Mouse (Mus musculus): ENCODE results near the gene Arhgap44. TPM values are rescaled to one million over a fixed set of nuclear protein-coding genes. Genes with fewer than 3 reads are reported as not detected.

Gene Arhgap44
- polyA plus RNA-seq, 1 experiment from 2014 or later, result 10.2 TPM

DNA sequence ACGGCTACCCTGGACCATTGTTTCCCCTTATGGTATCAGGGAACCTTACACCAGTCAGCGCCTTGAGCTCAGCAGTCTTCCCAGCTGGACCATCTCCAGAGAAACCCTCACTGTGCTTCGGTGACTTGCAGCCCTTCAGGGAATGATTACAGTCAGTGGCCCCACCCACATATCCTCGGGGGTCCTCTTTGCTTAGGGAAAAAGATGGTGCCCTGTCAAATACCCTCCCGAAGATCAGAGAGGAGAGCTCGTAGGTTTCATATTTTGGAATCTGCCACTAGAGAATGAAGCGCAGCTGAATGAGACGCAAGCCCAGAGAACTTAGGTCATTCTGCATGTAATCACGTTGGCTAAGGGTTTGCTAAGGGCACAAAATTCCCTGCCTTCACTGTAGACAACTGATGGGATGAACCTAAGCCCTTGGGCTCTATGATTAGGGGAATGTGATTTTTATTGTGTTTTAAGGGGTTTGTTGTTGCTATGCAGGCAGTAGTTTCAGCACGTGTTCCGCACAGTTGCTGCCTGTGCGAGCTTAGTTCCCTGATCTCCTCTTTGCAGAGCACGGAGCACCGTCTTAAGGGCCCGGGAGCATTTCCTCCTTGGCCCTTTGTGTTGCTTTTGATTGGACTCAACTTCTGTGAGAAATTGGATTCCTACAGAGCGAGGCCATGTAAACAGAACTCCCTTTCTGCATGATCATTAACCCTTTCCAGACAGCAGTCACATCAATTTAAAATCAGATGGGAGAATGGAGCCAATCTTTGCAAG is 205.6 kb downstream of the Arhgap44 start:
- Histone ChIP-seq H3K36me3 (no peaks in the 10 kb centered on the region), H3K9ac (peak overlapping the region; percentile 62)
- WGBS, result 8% methylated on average over 16 of the region's 16 CpGs

More for the DNA sequence above, 205.6 kb downstream of the Arhgap44 start:
- H3K27me3 ChIP-seq (replicated peaks), result 0 out of 2 replicates have a peak, but pooled peaks cover 20% of the 10 kb centered on the region
- H3K4me2 ChIP-seq, result peak overlapping the region; percentile 71
- peak overlapping the region; percentile 40 for H3K4me3 ChIP-seq
- ATAC-seq (ENCODE audit: extremely low read depth, insufficient number of reproducible peaks, low FRiP score, low TSS enrichment), result no peak
- H3K4me1 ChIP-seq, result peaks cover 14% of the 10 kb centered on the region
- H3K27ac ChIP-seq (replicated peaks), result no peak overlapping the region
- no peaks in the 10 kb centered on the region for H3K9me3 ChIP-seq

Small RNA genes within 50 kb of the gene (microRNA-seq; reads per million reads assigned to microRNA genes)
- gene Gm25991, result not detected

Other genes with a start within 250 kb of the Arhgap44 start
- 19.9 and 22.0 TPM in 2 replicates for gene Elac2, start 183.9 kb downstream of the Arhgap44 start, polyA plus RNA-seq (2015; fragmentation: Nextera tagmentation; extraction: Ambion mirVana)
- gene 1700086D15Rik, start 3.1 kb downstream of the Arhgap44 start, polyA plus RNA-seq (2015; fragmentation: Nextera tagmentation; extraction: Ambion mirVana), result 0.13 and 0.18 TPM in 2 replicates
- 60.7 and 67.1 TPM in 2 replicates for gene Myocd, start 107.0 kb upstream of the Arhgap44 start, polyA plus RNA-seq (2015; fragmentation: Nextera tagmentation; extraction: Ambion mirVana)

All from heart, embryonic 13.5 days (tissue).